Mouse (Mus musculus): ENCODE measurements at regions not wholly inside any gene's neighbourhood (a gene's known extent, or its start where the extent isn't known, plus 50 kb on each side); places are given as distances from the start of the nearest gene placed in this dataset.

GRCm38 (mm10) chr10:97159831-97160575 lies 319.4 kb upstream of the Dcn start:
- TF ChIP-seq CTCF (IDR thresholded peaks at IDR 0.05; ENCODE audit: control insufficient read depth, insufficient read depth, insufficient replicate concordance, low read depth, low read length) (no peak), POLR2A (IDR thresholded peaks at IDR 0.05; ENCODE audit: control insufficient read depth, low read depth, low read length) (no peak)
